Mouse (Mus musculus) adrenal gland, adult (tissue): ENCODE measurements around the gene Pcsk7.
A peak's percentile ranks its signal among the peaks of the same experiment; 100 is the strongest.

Experiments
- DNase-seq, 2 experiments: peaks; one replicate each; pipeline ENCODE4 v3.0.0; 2022 to 2023; ENCODE audit warnings: low spot score in 1 of 2; ENCODE audit not compliant: inconsistent age in 2 of 2

Pcsk7 gene

DNA sequence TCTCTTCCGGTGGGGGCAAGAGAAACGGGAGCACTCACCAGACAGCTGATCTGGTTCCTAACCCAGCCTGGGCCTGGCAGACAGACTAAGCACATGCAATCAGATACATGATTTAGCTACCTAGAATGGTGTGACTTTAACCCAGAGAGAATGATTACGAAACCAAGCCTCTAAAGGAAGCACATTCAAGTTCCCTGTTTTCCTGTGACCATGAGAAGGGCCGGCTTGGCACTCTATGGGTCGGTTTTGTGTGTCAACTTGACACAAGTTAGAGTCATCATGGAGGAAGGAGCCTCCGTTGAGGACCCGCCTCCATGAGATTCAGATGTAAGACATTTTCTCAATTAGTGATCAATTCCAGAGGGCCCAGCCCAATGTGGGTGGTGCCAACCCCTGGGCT lies 53.4 kb downstream of the Pcsk7 start:
- peak in 1 of 2 experiments; percentile 77 for DNase-seq

DNA sequence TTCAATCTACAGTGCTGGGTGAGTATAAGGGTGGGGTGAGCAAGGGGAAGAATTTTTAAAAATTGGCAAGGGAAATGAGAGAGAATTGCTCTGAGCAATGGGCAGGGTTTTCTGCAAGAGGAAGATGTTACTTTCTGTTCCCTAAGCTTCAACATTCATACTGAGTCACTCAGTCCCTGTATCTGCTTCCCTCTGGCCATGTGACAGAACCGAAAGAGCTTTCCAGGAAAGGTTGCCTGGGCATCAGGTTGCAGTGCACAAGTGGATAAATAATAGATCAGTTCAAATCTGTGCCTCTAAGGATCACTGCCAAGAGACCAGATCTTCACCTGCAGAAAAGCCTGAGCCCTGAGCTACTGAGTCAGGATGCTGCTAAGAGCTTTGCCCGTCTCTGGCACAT lies 55.6 kb downstream of the Pcsk7 start:
- peak; percentile 64 to 82 for DNase-seq

DNA sequence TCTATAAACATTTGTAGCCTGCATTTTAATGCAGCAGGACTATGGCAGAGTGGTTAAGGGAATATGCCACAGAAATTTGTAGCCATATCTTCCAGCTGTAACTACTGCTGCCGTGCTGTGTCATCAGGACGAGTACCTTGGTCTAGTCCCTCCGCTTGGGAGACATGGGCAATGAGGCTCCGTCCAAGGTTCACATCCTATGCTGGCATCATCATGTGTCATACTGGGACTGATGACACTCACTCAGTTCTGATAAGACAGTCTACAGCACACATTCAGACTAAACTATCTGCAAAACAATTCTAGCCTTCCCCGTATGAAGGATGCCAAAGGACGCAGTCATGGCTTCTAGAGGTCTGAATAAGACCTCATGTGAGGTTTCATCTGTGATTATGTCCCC lies 57.3 kb downstream of the Pcsk7 start:
- DNase-seq: peak in 1 of 2 experiments; percentile 73

DNA sequence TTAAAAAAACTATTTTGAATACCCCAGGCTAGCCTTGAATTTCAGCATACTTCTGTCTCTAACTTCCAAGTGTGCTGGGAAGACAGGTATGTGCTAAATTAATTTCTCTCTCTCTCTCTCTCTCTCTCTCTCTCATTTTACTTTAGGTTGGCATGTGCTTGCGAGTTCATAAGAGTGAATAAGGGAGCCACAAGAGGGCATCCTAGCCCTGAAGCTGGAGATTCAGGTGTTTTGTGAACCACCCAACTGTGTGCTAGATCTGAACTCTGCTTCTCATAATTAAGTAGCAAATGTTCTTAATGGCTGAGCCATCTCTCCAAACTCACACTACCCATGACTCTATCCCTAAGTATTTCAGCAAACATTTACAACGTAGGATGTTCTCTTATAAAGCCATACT lies 70.6 kb downstream of the Pcsk7 start:
- peak in 1 of 2 experiments; percentile 26 for DNase-seq
